Mouse (Mus musculus) small intestine, adult 2 months (tissue): ENCODE results near the gene Gdf5.

ENCODE experiments used
- CTCF ChIP-seq: fragments of 200-500 bp; IDR thresholded peaks from 2 replicates; pipeline ENCODE4 v1.5.1; 2012; ENCODE audit warnings: low read depth, mild to moderate bottlenecking, control low read depth, inconsistent platforms, low read length, moderate library complexity, mixed read lengths; ENCODE audit not compliant: insufficient replicate concordance, insufficient read length; ENCODE audit errors: extremely low read depth
- POLR2A ChIP-seq: fragments of 200-500 bp; IDR thresholded peaks from 2 replicates; pipeline ENCODE4 v1.6.1; 2012; ENCODE audit warnings: low read depth, mild to moderate bottlenecking, control low read depth, inconsistent platforms, low read length, moderate library complexity

DNA sequence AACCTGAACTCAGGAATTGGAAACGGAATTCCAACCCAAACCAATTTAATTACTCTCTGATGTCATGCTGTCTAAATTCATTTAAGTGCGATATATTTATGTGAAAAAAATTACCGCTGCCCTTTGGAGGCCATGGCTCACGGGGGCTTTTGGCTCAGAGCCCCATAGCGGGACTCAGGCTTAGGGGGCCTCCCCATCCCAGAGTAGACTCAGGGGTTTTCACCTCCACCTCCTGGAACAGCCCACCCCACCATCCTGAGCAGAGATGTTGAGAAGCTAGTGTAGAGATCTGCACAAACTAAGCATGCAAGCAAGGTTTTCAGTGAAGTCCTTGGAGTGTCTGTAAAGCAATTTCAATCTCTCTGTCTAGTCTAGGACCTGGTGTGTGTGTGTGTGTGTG lies 413 bp upstream of the Gdf5 start:
- no peak for TF ChIP-seq POLR2A
- TF ChIP-seq CTCF: no peak
